ENCODE assay signal across 8 mouse cellular contexts in the genomic region with DNA sequence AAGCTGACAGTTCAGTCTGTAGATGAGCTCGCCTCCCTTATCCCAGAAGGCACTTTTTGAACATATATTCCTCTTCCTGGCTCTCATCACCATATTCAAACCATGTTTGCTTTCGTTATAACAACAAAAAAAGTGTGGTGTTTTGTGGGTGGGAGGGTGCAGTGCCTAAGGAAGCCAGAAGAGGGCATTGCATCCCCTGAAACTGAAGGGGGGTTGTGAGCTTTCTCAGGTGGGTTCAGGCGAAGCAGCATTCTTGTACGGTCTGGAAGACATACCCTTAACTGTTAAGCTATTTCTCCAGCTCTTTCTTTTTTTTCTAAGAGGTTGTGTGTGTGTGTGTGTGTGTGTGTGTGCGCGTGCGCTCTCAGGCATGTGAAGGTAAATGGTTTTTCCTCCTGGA. TPM values are rescaled to one million over a fixed set of nuclear protein-coding genes. Genes with fewer than 3 reads are reported as not detected.
DNase-seq lines count a peak whose midpoint lies in the region; ATAC-seq and TF ChIP-seq lines count a peak whose summit lies in the region.

No protein-coding gene starts in this region.

- H3K4me2 ChIP-seq in liver, postnatal 0 days (ENCODE audit: low read depth, low read length) = peak overlapping the region; percentile 96

- 0 out of 2 replicates have a peak, but pooled peaks have one; percentile 33 for TF ChIP-seq EP300 in liver, postnatal 0 days (IDR thresholded peaks at IDR 0.05; ENCODE audit: low read depth)

- H3K27me3 ChIP-seq in liver, postnatal 0 days (ENCODE audit: insufficient read depth, low read length) = no peaks in the 10 kb centered on the region

- peaks cover 39% of the 10 kb centered on the region for H3K36me3 ChIP-seq in liver, postnatal 0 days (replicated peaks; ENCODE audit: insufficient read depth, low read length)

- WGBS in liver, postnatal 0 days (ENCODE audit: insufficient replicate concordance) = 33% methylated on average over 7 of the region's 7 CpGs
- WGBS in olfactory bulb, adult 2 months = 38% methylated on average over 7 of the region's 7 CpGs

- peak overlapping the region; percentile 98 for H3K27ac ChIP-seq in liver, postnatal 0 days (ENCODE audit: low read depth)
- peak overlapping the region; percentile 76 for H3K27ac ChIP-seq in olfactory bulb, adult 2 months (ENCODE audit: insufficient read depth, low read depth, low read length)

- no peak for TF ChIP-seq POLR2A in olfactory bulb, adult 2 months (IDR thresholded peaks at IDR 0.05; ENCODE audit: insufficient read depth, low read depth, low read length)

- no peaks in the 10 kb centered on the region for H3K9me3 ChIP-seq in liver, postnatal 0 days (ENCODE audit: low read length)

- peak overlapping the region; percentile 93 for H3K9ac ChIP-seq in liver, postnatal 0 days (replicated peaks)

- ATAC-seq in liver, postnatal 0 days = no peak
- ATAC-seq in monocyte, adult 5-6 weeks (replicated peaks; ENCODE audit: insufficient number of reproducible peaks, low FRiP score, low TSS enrichment, poor library complexity, severe bottlenecking) = no peak

- peak overlapping the region; percentile 70 for H3K4me3 ChIP-seq in liver, postnatal 0 days (ENCODE audit: low read depth, low read length)
- H3K4me3 ChIP-seq in olfactory bulb, adult 2 months (ENCODE audit: insufficient read depth, low read depth, low read length) = no peak overlapping the region

- peaks cover 52% of the 10 kb centered on the region for H3K4me1 ChIP-seq in liver, postnatal 0 days (ENCODE audit: insufficient read depth)
- peaks cover 27% of the 10 kb centered on the region for H3K4me1 ChIP-seq in olfactory bulb, adult 2 months (ENCODE audit: control insufficient read depth, insufficient read depth, low read length)

- TF ChIP-seq CTCF in liver, postnatal 0 days (IDR thresholded peaks at IDR 0.05; ENCODE audit: low read depth) = peak; percentile 96
- TF ChIP-seq CTCF in olfactory bulb, adult 2 months (IDR thresholded peaks at IDR 0.05; ENCODE audit: insufficient read depth, low read depth, low read length) = peak; percentile 66

- peak; percentile 72 to 76 for DNase-seq in right cerebral cortex, postnatal 10 days (ENCODE audit: low spot score in 2 of 2)
- DNase-seq in right cerebral cortex, adult 18-20 months = no peak
- peak; percentile 78 to 85 for DNase-seq in cerebellum, postnatal 10 days
- peak; percentile 74 for DNase-seq in heart, adult 8-10 months (ENCODE audit: low spot score)
- peak; percentile 78 for DNase-seq in kidney, adult 9 months
- peak; percentile 82 for DNase-seq in liver, postnatal 0 days

RNA-seq across cellular contexts. Expression of a gene that starts 3.1 kb away (rescaled TPM):
- total RNA-seq in heart, adult 8-10 months (2022) = 10 to 100 TPM; 17.8 to 32.3 (median 23.9) TPM
- polyA plus RNA-seq in liver, postnatal 0 days (2015; fragmentation: Nextera tagmentation; extraction: Ambion mirVana) = 14.2 and 21.9 TPM in 2 replicates
- polyA plus RNA-seq in olfactory bulb, adult 2 months (2012; ENCODE audit: insufficient read depth, insufficient read length, low replicate concordance, missing spikeins) = not detected in 2 replicates
- 405 to 735 TPM (median 444 TPM) in 3 replicates for total RNA-seq in monocyte, adult 5-6 weeks (2017)

RNA-seq across cellular contexts. Expression of a gene that starts 5.9 kb away (rescaled TPM):
- total RNA-seq in heart, adult 8-10 months (2022) = 10 to 100 TPM; 41.9 to 61.3 (median 55.0) TPM
- 67.1 and 70.8 TPM in 2 replicates for polyA plus RNA-seq in liver, postnatal 0 days (2015; fragmentation: Nextera tagmentation; extraction: Ambion mirVana)
- not detected in 2 replicates for polyA plus RNA-seq in olfactory bulb, adult 2 months (2012; ENCODE audit: insufficient read depth, insufficient read length, low replicate concordance, missing spikeins)
- total RNA-seq in monocyte, adult 5-6 weeks (2017) = 43.9 to 58.8 TPM (median 58.1 TPM) in 3 replicates

RNA-seq across cellular contexts. Expression of a gene that starts 6.0 kb away (rescaled TPM):
- 100 to 1,000 TPM; 644 to 711 (median 676) TPM for total RNA-seq in heart, adult 8-10 months (2022)
- 780 and 831 TPM in 2 replicates for polyA plus RNA-seq in liver, postnatal 0 days (2015; fragmentation: Nextera tagmentation; extraction: Ambion mirVana)
- polyA plus RNA-seq in olfactory bulb, adult 2 months (2012; ENCODE audit: insufficient read depth, insufficient read length, low replicate concordance, missing spikeins) = not detected in 2 replicates
- 153 to 207 TPM (median 196 TPM) in 3 replicates for total RNA-seq in monocyte, adult 5-6 weeks (2017)

RNA-seq across cellular contexts. Expression of a gene that starts 6.2 kb away (rescaled TPM):
- 1 to 10 TPM in 2 of 4 experiments, not detected in 2; 2.4 to 5.9 TPM for total RNA-seq in heart, adult 8-10 months (2022)
- 0.89 TPM in 1 of 2 replicates, not detected in the other for polyA plus RNA-seq in liver, postnatal 0 days (2015; fragmentation: Nextera tagmentation; extraction: Ambion mirVana)
- not detected in 2 replicates for polyA plus RNA-seq in olfactory bulb, adult 2 months (2012; ENCODE audit: insufficient read depth, insufficient read length, low replicate concordance, missing spikeins)
- not detected in 3 replicates for total RNA-seq in monocyte, adult 5-6 weeks (2017)

RNA-seq across cellular contexts. Expression of a gene that starts 15.0 kb away (rescaled TPM):
- 1 to 10 TPM; 1.9 to 3.5 (median 2.7) TPM for total RNA-seq in heart, adult 8-10 months (2022)
- 12.0 and 12.2 TPM in 2 replicates for polyA plus RNA-seq in liver, postnatal 0 days (2015; fragmentation: Nextera tagmentation; extraction: Ambion mirVana)
- polyA plus RNA-seq in olfactory bulb, adult 2 months (2012; ENCODE audit: insufficient read depth, insufficient read length, low replicate concordance, missing spikeins) = not detected in 2 replicates
- 4.2 to 8.7 TPM (median 4.5 TPM) in 3 replicates for total RNA-seq in monocyte, adult 5-6 weeks (2017)

Comparison
In these comparisons a context has a peak if more than half of its experiments do, and no peak if none do; other contexts are left out.
1. RNA of a gene that starts 3.1 kb away (total RNA-seq): 405 to 735 TPM in monocyte, adult 5-6 weeks; 17.8 to 32.3 TPM in heart, adult 8-10 months; every median in the first group is over 10 times any median in the second.